Mouse (Mus musculus) MEL (cell line): ENCODE measurements at regions not wholly inside any gene's neighbourhood (a gene's known extent, or its start where the extent isn't known, plus 50 kb on each side); places are given as distances from the start of the nearest gene placed in this dataset.

ENCODE experiments used
- CTCF ChIP-seq, 3 experiments: IDR thresholded peaks in 2 of 3; conservative IDR thresholded peaks in 1 of 3; 2 replicates each; pipeline ENCODE4 v1.5.1; 2011 to 2012; ENCODE audit warnings: low read length in 3 of 3, low read depth in 2 of 3, mild to moderate bottlenecking in 2 of 3, improper control_type of control experiment in 1 of 3, inconsistent platforms in 1 of 3, mixed read lengths in 1 of 3, moderate library complexity in 1 of 3; ENCODE audit not compliant: control insufficient read depth in 1 of 3, insufficient read depth in 1 of 3, poor library complexity in 1 of 3, severe bottlenecking in 1 of 3
- NELFE ChIP-seq: IDR thresholded peaks from 2 replicates; pipeline ENCODE4 v1.6.1; 2011; ENCODE audit warnings: low read depth, low read length, improper control_type of control experiment
- POLR2AphosphoS2 ChIP-seq: IDR thresholded peaks from 2 replicates; pipeline ENCODE4 v1.6.1; 2011; ENCODE audit warnings: low read length, improper control_type of control experiment
- TAL1 ChIP-seq: IDR thresholded peaks from 2 replicates; pipeline ENCODE4 v1.6.1; 2012; ENCODE audit warnings: mild to moderate bottlenecking, inconsistent platforms, low read length, moderate library complexity, mixed read lengths
- ZC3H11A ChIP-seq: IDR thresholded peaks from 2 replicates; pipeline ENCODE4 v1.6.1; 2012; ENCODE audit warnings: low read depth, mild to moderate bottlenecking, inconsistent platforms, low read length, improper control_type of control experiment

GRCm38 (mm10) chr14:83320773-83321172, 1122.6 kb upstream of the Pcdh17 start:
- TF ChIP-seq TAL1 (no peak), ZC3H11A (no peak), CTCF (IDR thresholded peaks at IDR 0.05 in 2 of 3, conservative IDR thresholded peaks at IDR 0.05 in 1 of 3; ENCODE audit: control insufficient read depth in 1 of 3, insufficient read depth in 1 of 3, low read depth in 2 of 3, low read length in 3 of 3, poor library complexity in 1 of 3, severe bottlenecking in 1 of 3) (no peak), NELFE (no peak), POLR2AphosphoS2 (no peak)
